Mouse (Mus musculus) adrenal gland, postnatal 4 days (tissue): ENCODE measurements around the gene Gm364. TPM values are rescaled to one million over a fixed set of nuclear protein-coding genes. Genes with fewer than 3 reads are reported as not detected.

Experiments
- DNase-seq, 2 experiments: peaks; one replicate each; pipeline ENCODE4 v3.0.0; 2021 to 2022; ENCODE audit warnings: low spot score in 2 of 2, mixed read lengths in 2 of 2
- long read RNA-seq, 2 experiments: library from polyadenylated mRNA; stranded (forward); transcript quantifications; one replicate each; pipeline ENCODE4 v2.0.0; 2021
- total RNA-seq, 2 experiments: library from RNA; stranded (reverse); gene quantifications; 2 replicates each; pipeline ENCODE4 v1.2.3; 2021

Gene Gm364
- not detected for total RNA-seq
- long read RNA-seq, experiment 1 = 0 reads
- long read RNA-seq, experiment 2 = 0 reads

GRCm38 (mm10) chrX:57408769-57409168 lies at the start of gene Gm364:
Gene Gm364, plus strand, starts transcription at chrX:57409154.
- no peak for DNase-seq

- no peak for DNase-seq
Observed at GRCm38 (mm10) chrX:57359316-57359715, 49.6 kb upstream of the Gm364 start.

DNA sequence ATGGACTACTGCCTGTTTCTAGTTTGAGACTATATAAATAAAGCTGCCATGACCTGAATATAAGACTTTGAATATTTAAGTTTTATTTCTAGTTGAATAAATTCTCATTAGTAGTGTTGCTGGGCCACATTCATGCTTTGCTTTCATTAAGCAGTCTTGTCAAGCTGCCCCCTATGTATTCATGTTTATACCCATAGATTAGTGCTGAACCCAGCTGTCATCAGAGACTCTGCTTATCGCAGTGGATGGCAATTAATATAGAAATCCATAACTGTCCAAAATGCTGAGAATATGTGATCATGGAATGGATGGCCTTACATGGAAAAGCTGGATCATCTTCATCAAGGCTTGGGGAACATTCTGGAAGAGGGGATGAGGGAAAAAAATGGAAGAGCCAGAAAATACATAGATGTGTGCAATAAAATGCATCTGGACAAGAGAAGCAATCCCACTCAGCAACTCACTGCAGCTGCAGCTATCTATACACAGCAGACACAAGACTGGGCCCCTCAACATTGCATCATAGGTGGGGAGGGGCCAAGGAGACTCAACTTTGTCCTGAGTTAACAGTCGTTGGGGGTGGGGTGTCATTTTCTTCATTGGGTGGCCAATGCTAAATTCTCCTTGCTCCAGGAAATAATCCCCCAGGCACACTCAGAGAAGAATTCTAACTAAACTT lies 43.9 kb upstream of the Gm364 start:
- no peak for DNase-seq

GRCm38 (mm10) chrX:57372965-57373364 lies 36.0 kb upstream of the Gm364 start:
- no peak for DNase-seq

- DNase-seq = no peak
Observed at GRCm38 (mm10) chrX:57373543-57373942, 35.4 kb upstream of the Gm364 start.

GRCm38 (mm10) chrX:57374029-57374428 lies 34.9 kb upstream of the Gm364 start:
- DNase-seq = no peak

GRCm38 (mm10) chrX:57377096-57377495 lies 31.9 kb upstream of the Gm364 start:
- DNase-seq = no peak

- DNase-seq = no peak
Observed at GRCm38 (mm10) chrX:57378579-57378978, 30.4 kb upstream of the Gm364 start.

GRCm38 (mm10) chrX:57380915-57381314 lies 28.0 kb upstream of the Gm364 start:
- no peak for DNase-seq

DNA sequence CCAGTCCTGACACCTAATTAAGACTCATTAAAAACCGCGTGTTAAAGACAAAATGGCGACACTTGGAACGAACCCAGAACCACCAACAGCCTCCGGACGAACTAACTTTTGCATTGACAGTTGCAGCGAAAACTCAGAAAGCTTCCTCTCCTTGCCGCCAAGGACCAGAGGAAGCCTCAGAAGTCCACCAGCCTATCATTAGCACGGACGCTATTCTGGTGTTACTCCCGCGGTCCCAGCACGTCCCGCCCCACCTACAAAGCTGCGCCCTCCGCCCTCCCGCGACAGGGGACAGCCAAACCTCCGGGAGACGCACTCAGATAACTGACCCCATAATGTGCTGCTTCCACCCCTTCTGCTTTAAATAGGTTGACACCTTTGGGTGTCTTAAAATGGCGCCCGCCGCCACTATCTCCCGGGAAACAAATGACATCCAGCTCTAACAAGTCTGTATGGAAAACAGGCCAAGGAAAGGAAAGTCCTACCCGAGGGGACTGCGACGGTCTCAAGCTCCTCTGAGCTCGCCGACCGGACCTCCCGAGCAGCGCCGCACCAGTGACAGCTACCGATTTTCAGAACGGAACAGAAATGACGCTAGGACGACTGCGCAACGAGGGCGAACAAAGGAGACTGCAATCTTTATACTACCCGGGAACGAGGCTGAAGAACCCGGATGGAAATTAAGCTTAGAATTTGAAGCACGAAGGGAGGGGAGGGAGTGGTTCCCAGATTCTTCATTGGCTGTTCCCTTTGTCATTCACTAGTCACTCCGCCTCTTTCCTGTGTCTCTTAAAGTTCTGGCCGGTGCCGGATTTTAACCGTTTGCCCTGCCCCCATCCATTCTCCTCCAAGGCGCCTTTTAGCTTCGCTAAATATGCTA lies 16.3 kb upstream of the Gm364 start, which contains the start of gene Rbmx:
Rbmx (minus strand) TSS at position 670 of the 880 bp plus-strand sequence.
- DNase-seq = peak; percentile 16 to 59

DNA sequence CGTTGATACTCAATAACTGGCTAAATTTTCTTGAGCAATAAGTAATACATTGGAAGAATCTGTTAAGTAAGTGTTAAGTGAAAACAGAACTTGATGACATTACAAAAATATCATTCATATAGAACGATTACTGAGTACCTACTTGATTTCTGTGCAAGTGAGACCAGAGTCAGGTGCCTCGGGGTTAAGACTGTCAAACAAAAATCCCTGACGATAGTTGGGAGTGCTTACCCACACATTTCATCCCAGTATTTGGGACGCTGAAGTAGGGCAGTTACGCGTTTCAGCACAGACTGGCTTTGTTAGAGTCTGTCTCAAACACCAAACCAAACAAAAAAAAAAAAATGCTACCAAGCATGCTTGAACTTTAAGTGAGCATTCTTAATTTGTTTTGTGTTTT lies 15.5 kb upstream of the Gm364 start:
- no peak for DNase-seq

DNA sequence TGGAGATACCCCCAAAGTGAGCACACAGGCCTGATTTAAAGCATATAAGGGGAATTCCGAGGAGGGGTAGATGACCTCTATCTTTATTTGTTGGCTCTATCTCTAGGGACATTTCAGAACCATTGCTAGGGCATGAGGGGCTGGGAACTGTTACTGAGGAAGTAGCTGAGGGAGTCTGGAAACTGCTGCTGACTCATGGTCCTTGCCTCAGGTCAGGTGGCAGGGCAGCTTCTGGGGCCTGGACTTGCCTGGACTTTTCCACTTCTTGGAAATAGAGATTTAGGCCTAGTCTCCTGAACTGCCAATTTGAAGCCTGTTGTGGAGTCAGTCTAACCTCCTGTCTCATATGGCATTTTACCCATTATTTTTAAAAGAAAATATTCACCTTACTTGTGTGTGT lies 7.6 kb upstream of the Gm364 start:
- no peak for DNase-seq

DNA sequence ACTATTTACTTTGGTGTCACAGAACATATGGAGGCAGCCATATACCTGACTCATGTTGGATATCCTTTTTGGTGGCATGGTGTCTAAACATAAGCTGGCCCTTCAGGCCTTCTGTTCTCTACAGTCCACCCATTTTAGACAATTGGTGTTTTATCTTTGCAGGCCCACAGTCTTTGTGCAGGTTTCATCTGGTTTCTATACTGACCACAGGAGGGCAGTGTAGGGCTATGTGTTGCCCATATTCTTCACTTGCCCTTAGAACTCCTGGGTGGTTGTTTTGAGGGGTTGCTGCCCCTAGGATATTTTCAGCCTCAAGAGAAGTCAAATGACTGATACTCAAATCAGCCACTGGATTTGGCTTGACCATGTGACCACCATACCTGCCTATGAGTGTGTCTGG lies 5.3 kb upstream of the Gm364 start:
- no peak for DNase-seq

- DNase-seq = no peak
Observed at GRCm38 (mm10) chrX:57431610-57432009, 22.7 kb downstream of the Gm364 start.

DNA sequence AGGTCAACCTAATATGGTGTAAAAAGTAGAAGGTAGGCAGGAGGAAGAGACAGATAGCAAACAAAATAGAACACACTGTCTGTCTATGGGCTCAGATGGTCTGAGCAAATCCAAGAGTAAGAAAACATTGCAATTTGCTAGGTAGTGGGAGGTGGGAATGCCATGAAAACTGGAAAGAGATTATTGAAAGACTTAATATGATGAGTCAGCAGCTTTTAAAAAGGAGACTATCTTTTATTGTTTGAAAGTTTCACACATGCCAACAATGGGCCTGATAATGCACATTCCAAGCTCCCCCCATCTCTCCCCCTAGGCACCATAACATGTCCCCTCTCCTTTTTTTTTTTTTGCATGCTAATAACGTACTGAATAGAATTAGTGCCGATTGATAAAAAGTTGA lies 24.9 kb downstream of the Gm364 start:
- DNase-seq = no peak

GRCm38 (mm10) chrX:57503634-57504033 lies 94.7 kb downstream of the Gm364 start, which contains the start of gene Gpr101:
Gene Gpr101, minus strand, starts transcription at chrX:57503757.
- DNase-seq = no peak

DNA sequence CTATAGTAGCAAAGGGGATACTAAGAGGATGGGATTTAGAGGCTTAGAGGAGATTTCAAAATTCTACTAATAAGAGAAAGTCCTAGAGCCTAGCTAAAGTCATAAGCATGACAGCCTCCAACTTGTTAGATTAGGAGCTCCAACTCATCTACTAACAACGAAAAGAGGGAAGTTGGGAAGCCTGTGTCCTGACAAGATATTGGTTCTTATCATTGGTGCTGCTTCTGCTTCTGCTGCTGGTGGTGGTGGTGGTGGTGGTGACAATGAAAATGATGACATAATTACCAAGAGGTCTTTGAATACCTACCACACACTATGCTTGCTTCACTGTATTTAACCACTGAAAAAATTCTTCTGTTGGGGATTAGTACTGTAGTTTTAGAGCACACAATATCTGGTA lies 97.3 kb downstream of the Gm364 start:
- DNase-seq = no peak

DNA sequence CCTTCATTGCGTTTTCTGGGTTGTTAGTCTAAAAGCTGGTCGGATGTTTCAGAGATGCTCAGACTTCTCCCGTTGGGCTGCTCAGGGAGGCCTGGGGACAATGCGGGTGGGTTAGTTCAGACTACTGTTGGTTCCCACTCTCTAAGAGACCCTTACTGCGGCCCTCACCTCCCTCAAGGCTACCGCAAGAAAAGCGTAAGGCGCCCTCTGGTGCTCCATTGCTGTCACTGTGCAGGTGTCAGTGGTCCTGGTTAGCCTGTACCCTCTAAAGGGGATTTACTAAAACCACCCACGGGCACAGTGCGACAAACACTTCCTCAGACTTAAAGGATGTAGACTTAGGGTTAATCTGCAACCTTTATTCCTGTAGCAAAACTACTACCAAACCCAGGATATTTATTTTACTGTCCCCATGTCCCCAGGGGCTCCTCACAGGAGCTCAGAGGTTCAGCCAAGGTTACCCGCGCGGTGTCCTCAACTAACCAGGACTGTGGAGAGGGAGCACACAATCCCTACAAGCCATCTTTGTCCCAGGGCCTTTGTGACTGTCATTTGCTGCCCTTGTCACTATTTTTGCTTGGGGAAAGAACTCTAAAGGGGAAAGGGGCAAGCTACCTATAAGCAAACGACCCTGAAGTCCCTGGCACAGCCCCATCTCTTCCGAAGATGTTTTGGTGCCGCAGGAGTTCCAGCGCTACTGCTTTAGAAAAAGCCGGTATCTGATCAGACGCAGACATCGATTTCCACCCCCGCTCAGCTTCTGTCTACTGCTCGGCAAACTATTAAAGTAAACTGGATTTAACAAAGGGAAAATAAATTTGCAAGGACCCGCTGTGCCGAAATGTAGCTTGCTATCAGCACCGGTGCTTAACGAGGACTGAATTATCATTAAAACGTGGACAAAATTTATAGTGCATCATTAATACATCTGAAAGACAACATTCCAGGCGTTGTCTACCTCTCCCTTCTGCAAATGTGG lies 112.5 kb downstream of the Gm364 start:
- no peak for DNase-seq
